Mouse (Mus musculus) gonadal fat pad, adult 2 months (tissue): Measurements from ENCODE around the gene Tm4sf1. TPM values are rescaled to one million over a fixed set of nuclear protein-coding genes. Genes with fewer than 3 reads are reported as not detected.

ENCODE experiments used
- DNase-seq: peaks from one replicate; pipeline ENCODE4 v3.0.0-alpha.2; 2012; ENCODE audit warnings: low read depth
- polyA plus RNA-seq: library from polyadenylated mRNA; depleted of rRNA; stranded (reverse); fragments of >200 nt; gene quantifications from 2 replicates; pipeline ENCODE4 v1.2.3, GENCODE M21; 2012; rRNA removed

Gene Tm4sf1
- 70.2 and 95.2 TPM in 2 replicates for polyA plus RNA-seq

GRCm38 (mm10) chr3:57301921-57302539 lies at the start of gene Tm4sf1:
Tm4sf1 (minus strand) TSS chr3:57301988.
- DNase-seq = no peak

GRCm38 (mm10) chr3:57344811-57345210 lies 43.0 kb upstream of the Tm4sf1 start:
- DNase-seq = no peak

- DNase-seq = no peak
Observed at GRCm38 (mm10) chr3:57343837-57344607, 42.2 kb upstream of the Tm4sf1 start.

GRCm38 (mm10) chr3:57342976-57343375 lies 41.2 kb upstream of the Tm4sf1 start:
- no peak for DNase-seq

- DNase-seq = no peak
Observed at GRCm38 (mm10) chr3:57341321-57341720, 39.5 kb upstream of the Tm4sf1 start.

GRCm38 (mm10) chr3:57335080-57335815 lies 33.5 kb upstream of the Tm4sf1 start:
- DNase-seq = no peak

- DNase-seq = no peak
Observed at GRCm38 (mm10) chr3:57327941-57328340, 26.2 kb upstream of the Tm4sf1 start.

GRCm38 (mm10) chr3:57307076-57307475 lies 5.3 kb upstream of the Tm4sf1 start:
- no peak for DNase-seq

- DNase-seq = peak; percentile 6
Observed at GRCm38 (mm10) chr3:57305564-57305963, 3.8 kb upstream of the Tm4sf1 start.

GRCm38 (mm10) chr3:57304484-57304883 lies 2.7 kb upstream of the Tm4sf1 start:
- no peak for DNase-seq

GRCm38 (mm10) chr3:57304050-57304449 lies 2.3 kb upstream of the Tm4sf1 start:
- DNase-seq = no peak

- no peak for DNase-seq
Observed at GRCm38 (mm10) chr3:57303486-57303885, 1.7 kb upstream of the Tm4sf1 start.

GRCm38 (mm10) chr3:57302886-57303285 lies 1.1 kb upstream of the Tm4sf1 start:
- DNase-seq = no peak

- no peak for DNase-seq
Observed at GRCm38 (mm10) chr3:57301366-57301765, 422 bp downstream of the Tm4sf1 start.

GRCm38 (mm10) chr3:57297991-57298390 lies 3.8 kb downstream of the Tm4sf1 start:
- no peak for DNase-seq

- DNase-seq = no peak
Observed at GRCm38 (mm10) chr3:57296574-57296973, 5.2 kb downstream of the Tm4sf1 start.

- DNase-seq = no peak
Observed at GRCm38 (mm10) chr3:57295631-57296030, 6.2 kb downstream of the Tm4sf1 start.

- peak; percentile 42 for DNase-seq
Observed at GRCm38 (mm10) chr3:57294742-57295525, 6.9 kb downstream of the Tm4sf1 start.

- DNase-seq = no peak
Observed at GRCm38 (mm10) chr3:57293925-57294324, 7.9 kb downstream of the Tm4sf1 start.

- DNase-seq = no peak
Observed at GRCm38 (mm10) chr3:57292826-57293225, 9.0 kb downstream of the Tm4sf1 start.

GRCm38 (mm10) chr3:57288944-57289491 lies 12.8 kb downstream of the Tm4sf1 start:
- DNase-seq = no peak
